Mouse (Mus musculus) lung, postnatal 25 days (tissue): ENCODE data around the gene Lpin1.
A peak's percentile ranks its signal among the peaks of the same experiment; 100 is the strongest.

Source experiments
- DNase-seq: peaks from one replicate; pipeline ENCODE4 v3.0.0; 2022; ENCODE audit warnings: low spot score

Lpin1 gene

DNA sequence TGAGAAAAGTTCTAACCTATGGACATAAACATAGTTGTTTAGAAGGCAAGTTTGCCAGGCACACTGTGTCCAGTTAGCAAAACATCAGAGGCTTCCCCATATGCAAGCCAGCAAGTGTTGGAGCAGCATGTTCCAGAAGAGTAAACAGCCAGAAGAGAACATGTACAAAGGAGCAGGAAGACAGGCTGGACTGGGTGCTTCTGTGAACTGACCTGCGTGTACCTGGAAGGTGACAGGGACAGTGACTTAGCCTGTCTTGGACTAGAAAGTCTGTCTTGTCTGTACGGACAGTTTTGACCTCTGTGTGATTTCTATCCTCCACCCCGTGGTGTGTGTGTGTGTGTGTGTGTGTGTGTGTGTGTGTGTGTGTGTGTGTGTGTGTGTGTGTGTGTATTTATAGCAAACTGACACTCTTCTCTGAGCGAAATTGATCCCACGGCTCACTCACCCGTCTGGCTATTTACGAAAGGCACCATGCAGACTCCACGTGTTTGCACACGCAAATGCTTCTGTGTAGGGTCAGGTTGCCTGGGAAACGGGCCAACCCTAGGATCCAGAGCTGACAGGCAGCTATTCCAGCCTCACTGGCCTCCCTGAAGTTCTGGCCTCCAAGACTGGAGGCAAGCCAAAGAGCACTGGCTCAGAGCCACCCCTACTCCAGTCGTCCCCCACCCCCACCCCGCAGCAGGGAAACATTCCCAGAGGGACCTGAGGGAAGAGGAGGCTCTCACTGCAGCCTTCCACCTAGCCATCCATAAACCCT is 7.9 kb upstream of the Lpin1 start:
- DNase-seq: peak; percentile 92

DNA sequence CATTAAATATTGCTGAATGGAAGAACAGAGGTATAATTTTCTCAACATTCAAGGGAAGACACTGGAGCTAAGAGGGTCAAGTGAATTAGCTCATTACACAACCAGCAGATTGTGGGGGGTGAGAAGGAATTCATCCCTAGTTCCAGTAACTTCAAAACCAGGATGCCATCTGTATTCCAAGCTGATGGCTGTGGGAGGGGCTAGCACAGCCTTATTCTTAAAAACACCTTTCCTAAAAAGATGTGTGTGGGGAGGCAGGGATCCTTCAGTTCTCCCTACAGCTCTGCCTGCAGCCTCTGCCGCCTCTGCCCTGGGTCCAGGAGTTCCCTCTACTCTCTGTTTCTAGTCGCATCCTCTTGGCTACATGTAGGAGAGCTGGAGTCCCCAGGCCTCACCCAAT is 5.0 kb upstream of the Lpin1 start:
- DNase-seq: no peak

DNA sequence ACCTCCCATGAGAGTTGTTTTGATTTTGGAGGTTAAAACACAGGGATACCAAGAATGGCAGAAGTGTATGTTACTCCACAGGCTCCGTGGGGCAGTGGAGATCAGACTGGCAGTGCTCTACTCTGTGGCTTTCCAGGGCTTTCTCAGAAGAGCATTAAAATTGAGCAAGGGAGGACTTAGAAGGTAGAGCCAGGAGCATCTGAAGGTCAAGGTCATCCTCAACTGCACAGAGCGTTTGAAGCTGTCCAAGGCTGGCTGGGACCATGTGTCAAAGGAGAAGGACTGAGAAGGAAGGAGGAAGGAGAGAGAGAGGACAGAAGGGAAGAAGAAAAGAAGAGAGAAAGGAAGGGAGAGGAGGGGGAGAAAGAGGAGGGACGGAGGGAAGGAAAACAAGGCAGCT is 3.8 kb upstream of the Lpin1 start:
- no peak for DNase-seq

DNA sequence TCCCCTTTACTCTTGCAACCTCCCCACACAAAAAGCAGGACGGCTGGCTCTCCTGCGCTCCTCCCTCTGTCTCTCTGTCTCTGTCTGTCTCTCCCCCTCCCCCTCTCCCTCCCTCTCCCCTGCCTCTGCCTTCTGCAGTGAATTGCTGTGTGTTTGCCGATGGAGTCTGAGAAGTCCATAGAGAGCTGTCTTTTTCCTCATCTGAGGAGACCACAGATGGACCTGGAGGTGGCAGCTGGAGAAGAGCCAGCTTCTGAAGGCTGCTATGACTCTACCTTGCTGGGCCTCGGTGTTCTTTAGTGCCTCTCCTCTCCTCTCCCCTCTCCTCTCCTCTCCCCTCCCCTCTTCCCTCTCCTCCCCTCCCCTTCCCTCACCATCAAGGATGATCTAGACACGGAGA is 5.1 kb downstream of the Lpin1 start:
- no peak for DNase-seq

DNA sequence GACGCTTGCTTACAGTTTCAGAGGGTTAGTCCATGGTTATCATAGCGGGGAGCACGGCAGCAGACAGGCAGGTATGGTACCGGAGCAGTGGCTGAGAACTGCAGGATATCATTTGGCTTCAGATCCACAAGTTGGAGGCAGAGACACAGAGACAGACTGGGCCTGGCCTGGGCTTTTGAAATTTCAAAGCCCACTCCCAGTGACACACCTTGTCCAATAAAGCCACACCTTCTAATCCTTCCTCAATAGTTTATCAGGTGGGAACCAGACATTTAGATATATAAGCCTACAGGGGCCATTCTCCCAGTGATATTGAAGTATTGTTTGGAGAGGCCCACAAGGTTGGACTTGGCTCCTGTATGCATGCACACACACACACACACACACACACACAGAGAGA is 8.5 kb downstream of the Lpin1 start:
- DNase-seq: no peak

DNA sequence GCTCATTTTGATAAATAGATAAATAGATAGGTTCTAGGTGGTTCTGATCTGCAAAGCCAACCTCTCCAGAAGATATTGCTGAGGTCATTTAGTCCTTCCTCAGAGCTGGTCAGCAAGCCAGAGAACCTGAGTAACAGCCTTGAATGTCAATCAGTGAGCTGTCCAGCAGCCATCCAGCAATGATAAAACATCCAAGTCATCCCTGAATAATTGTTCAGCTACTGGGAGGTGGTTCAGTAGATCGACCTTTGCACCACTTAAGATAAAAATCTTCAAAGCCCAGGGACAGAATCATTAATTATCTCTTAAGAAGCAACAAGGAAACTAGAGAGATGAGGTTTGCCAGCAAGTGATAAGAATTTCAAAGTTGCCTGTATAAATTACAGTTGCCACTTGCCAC is 10.4 kb downstream of the Lpin1 start:
- DNase-seq: no peak

DNA sequence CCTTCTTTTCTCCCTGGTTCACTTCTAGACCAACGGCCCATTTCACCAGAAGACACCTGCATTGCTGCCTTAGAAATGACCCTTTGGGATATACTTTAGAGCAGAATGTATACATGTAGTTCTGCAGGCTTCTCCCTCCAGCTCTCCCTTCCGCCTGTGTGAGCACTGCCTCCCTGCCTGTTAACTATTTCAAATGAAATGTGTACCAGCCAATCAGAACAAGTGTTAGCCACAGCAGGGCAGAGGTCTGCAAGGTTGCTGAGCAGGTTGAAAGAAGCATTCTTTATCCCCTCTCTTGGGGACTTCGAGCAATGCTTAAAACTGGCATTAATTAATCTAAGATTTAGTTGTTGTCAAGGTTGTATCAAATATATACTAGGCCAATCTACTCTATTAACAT is 11.4 kb downstream of the Lpin1 start:
- DNase-seq: no peak

DNA sequence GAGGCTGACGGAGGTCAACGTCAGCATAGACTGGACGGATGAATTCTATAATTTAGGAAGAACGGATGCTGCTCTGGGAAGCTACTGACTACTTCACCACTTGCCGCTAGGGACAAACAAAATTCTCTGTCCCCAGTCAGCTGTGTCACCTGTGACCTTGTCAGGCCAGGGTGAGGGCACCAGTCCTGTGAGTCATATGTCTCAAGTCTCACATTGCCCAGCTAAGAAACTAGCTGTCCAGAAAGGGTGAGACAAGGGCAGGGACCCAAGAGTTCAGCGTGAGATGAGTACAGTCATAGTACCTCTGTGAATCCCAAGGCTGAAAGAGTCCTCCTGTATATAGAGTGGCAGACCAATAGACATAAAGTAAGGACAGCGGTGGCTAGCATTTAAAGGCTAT is 17.0 kb downstream of the Lpin1 start:
- DNase-seq: no peak

DNA sequence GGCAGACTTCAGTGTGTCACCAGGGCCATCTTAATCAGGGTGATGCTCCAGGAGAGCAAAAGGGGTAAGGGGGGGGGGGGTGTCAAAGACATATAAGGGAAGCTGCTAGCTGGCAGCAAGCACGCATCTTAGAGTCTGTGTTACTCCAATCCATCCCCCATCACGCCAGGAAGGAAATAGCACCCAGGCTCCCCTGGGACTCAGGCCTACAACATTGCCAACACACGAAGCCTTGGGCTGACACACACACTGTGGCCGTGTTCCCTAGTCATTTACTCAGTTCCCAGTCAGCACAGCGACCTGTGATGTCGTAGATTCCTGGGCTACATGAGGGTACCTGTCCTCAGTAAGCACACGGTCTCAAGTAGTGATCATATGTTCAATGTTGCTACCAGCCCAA is 17.8 kb downstream of the Lpin1 start:
- no peak for DNase-seq

DNA sequence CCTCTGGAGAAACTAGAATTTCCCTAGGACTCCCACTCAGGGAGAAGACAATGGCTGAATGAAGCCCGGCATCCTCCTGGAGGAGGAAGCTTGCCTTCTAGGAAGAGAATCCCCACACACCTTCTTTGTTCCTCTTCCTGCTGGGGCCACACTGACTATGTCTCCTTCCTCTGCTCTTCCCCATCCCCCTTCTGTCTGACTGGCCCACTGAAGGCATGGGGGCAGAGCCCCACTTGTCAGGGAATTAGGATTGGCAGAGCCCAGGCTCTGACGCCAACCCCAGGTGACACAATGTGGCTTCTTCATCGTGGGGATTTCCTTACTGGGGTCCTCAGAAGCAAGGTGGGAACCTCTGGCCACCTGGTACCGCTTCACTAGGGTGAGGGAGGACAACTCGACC is 18.3 kb downstream of the Lpin1 start:
- no peak for DNase-seq

DNA sequence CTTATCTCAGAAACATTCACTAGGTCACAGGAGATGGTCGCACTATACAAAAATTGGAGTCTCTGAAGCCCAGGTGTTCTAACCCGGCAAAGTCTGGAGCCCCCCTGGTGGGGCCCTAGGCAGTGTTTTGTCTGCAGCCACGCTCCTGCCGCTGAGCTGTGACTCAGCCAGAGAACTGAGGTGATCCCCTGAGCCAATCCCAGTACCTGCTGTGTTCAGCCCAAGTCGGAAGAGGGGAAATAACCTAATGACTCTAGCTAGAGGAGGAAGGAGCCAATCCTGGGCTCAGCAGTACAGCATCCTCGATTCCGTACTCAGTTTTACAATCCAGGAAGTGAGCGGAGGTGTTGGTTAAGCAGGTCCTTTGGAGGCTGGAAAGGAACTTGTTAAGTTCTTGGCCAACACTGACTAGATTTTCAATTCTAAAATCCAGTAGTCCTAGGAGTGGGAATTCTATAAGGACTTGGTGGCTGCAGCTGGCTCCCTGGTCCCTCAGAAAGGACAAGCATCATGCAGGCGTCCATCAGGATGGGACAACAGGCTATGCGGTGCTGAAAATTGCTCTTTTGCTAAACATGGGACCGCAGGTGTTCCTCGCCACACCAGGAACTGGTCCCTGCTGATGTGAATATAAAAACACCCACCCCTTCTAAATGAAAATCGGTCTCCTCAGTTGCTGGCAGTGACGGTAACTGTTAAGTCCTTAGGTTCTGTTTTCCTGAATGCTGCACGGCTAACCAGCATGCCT is 19.1 kb downstream of the Lpin1 start:
- DNase-seq: peak; percentile 86

DNA sequence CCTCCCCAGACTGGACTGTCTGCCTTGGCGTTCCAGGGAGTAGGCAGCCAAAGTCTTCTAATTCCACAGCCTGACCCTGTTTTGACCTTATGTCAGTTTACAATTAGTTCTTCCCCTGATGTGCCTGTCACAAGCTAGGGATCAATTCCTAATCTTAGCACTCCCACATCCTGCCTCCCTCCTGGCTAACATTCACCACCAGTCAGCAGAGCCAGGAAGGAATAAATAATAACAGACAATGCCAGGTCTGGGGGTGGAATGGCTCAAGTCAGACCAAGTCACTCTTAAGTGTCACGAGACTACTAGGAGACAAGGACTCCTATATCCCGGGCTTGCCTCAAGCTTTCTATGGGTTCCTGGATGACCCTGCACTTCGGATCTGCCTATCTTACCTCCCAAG is 20.8 kb downstream of the Lpin1 start:
- peak; percentile 71 for DNase-seq

DNA sequence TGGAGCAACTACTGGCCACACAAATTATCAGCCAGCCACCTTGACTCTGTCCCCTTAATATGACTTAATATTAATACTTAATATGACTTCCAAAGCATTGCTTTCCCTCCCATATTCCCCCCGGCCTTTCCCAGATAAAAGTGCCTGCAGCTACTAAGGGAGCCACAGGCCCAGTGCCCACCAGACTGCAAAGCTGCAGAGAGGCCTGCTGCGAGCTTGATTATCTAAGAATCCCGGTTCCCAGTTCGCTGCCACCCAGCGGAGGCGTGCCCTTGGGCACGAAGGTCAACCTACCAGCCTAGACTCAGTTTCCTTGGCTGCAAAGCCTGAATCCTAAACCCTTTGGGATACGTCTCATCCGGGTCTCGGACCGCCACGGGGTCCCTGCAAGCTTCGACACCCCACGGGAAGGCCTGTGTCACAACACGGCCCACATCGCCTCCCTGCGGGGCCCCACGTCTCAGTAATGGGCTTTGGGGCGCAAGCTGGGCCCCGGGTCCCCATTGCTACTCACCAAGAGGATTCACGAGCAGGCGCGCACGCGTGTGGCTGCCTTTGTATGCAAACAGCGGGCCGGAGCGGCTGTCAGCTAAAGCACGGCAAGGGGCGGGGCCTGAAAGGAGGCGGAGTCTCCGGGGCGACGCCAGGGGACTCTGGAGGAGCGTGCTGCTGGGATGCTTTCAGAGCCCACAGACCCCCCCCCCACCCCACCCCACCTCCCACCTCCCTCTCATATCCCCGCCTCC is 21.4 kb downstream of the Lpin1 start:
- peak; percentile 94 for DNase-seq

DNA sequence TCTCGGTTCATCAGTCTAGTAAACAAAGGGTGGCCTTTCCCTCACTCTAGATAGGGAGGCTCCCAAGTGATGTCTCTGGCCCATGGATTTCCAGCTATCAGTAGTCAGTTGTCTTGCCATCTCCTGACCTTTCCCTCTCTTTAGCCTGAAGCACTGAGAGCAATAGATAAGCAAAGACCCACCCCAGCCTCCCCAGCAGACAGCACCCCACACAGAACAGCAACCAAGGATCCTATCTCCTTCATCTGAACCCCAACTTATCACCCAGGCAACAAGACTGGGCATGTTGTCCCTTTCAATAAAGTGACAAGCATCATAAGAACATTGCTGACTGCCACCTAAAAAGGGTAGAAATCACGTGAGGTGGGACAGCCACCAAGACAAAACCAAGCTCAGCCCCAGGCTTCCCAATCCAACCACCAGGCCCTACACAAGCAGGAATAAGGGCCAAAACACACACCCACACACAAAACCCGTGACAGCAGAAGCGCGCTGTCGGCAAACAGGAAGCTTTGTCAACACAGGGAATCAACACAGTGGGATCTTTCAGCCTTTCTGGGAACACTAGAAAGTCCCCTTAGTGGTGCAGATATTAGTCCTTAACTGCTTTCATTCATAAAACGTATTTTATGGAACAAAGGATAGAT is 22.2 kb downstream of the Lpin1 start:
- peak; percentile 52 for DNase-seq

DNA sequence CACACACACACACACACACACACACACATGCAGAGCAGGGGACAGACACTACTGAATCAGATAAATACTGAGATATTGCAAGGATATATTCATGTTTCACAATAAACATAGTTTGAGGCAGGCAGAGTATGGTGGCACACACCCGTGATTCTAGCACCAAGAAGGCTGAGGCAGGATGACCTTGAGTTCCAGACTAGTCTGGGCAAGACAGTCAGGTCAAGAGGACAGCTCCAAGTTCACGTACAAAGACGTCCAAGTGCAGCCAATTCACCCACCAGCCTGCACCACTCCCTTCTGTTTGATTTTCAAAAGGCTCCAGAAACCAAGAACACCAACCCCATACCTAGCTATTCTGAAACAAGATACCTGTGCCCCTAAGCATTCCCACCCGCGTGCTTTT is 23.0 kb downstream of the Lpin1 start:
- no peak for DNase-seq

DNA sequence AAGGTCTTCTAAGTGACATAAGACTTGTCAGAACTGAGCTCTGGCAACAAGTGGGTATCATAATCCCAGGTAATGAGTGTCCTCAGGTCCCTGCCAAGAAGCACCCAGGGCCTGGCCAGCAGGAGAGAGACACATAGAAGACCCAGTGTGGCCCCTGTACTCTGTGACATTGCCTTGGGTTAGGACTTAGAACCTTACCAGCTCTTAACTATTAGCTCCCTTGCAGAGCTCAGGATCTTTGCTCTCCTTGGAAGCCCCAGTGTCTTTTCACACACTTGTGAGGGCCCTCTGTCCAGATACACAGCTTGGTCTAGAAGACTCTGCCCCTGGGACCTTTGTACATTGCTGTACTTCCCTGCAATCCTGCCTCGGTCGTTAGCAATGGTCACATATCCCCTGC is 23.7 kb downstream of the Lpin1 start:
- no peak for DNase-seq

DNA sequence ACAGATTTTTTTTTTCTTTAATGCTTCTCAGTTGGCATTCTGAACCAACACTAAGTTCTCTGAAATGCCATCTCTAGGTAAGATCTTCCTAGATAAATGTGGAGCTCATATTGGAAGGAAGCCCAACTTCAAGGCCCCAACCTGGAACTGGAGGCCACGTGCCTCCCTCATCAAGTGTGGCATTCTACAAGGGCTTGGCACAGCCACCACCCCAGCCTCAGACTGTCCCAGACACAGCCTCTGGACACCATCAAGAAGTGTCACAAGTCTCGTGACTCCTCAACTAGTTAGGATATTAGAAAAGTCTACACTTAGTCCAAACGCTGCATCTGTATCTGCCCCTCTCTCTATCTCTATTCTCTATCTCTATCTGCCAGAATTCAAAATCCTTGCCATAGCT is 25.8 kb downstream of the Lpin1 start:
- no peak for DNase-seq

DNA sequence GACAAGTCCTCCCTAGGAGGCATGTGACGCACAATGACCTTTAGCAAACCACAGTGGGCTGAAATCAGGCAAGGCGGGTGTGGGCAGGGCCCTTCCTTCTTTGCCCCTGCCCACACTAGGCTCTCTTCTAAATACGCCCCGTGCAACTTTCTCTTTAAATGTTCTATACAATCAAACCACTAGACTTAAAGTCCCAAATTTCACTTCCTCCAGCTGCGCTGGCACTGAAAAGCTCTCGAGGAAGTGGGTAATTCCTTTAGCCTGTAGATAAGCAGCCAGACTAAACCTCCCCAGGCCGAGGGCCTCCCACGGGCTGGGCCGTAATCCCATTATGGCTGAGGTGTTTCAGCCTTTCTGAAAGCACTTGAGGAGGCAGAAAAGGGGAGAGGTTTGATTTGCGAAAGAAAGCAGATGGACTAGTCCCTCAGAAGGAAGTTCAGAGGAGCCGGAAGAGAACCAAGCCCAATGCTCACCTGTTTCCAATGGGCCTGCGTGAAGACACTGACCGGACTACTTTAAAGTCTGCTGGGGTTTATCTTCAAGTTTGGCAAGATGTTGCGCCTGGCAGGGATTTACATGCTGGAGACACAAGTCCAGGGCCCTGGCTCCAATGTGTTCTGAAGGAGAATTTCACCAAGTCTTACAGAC is 26.6 kb downstream of the Lpin1 start:
- peak; percentile 50 for DNase-seq

DNA sequence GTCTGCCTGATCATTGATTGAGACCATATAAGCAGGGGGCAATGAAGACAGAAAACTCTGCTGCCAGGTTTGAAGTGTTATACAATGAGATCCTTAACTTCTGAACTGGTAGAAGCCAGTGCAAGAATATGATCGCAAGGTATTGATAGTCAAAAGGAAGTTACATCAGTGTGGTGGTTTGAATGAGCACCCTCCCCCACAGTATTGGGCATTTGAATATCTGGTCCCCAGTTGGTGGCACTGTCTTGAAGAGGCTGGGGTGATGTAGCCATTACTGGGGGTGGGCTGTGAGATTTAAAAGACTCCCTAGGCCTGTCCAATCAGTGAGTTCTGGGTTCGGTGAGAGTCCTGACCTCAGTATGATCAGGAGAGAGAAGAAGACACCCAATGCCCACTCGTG is 27.5 kb downstream of the Lpin1 start:
- no peak for DNase-seq

DNA sequence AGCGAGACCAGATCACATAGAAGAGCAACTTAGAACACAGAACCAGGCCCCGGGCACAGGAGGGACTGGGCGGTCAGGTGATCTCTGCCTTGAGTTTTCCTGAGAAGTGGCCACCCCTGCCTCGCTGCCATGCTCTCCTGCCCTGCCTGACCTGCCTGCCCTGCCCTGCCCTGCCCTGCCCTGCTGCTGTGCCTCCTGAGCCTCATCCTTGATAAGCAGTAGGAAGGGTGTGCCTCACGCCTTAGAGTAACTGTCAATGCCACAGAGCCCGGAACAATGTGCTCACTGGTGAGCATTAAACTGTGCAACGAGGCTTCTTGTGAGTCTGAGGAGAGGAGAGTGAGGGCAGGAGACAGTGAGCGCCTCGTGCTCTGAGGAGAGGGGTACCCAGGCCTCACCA is 30.5 kb downstream of the Lpin1 start:
- DNase-seq: no peak

DNA sequence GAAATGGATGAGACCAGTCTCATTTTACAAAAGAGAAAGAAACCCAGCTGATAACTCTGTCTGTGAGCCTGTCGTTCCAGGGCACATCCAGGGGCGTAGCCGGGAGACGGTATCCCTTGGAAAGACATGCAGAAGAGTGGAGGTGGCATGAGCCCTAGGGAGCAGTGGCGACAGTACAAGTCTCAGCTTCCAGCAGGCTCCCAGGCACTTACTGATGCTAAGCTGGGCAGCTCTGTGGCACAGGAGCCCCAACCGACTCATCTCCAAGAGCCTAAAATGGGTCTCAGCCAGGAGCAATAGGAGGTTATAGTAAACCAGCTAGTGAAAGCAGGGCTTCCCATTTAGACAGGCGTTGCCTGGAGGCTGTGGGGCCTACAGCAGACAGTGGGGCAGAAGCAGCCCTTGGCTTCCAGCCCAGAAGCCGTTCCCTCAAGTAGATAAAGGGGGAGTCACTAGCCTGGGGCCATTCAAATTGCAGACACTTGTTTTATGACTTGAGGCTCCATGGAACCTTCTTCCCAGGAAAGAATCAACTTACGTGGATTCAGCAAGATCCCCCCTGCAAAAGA is 33.0 kb downstream of the Lpin1 start:
- DNase-seq: no peak

DNA sequence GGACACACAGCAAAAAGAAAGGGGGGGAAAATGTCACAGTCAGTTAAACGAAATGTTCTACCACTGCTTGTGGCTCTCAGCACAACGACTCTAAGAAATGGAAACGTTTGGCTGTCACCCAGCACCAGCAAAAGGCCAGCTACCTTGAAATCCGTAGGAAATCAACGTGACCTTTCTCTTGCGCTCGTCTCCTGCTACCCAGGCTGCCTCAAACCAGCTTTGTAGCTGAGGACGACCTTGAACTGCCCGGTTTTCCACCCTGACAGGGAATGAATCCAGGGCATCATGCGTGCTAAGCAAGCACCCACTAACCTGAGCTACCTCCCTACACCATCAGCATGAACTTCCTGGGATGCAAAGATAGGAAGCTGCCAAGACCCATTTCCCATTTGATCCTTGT is 39.5 kb downstream of the Lpin1 start:
- no peak for DNase-seq
